Comparison of ENCODE assay signal across 26 mouse cellular contexts in the genomic region with DNA sequence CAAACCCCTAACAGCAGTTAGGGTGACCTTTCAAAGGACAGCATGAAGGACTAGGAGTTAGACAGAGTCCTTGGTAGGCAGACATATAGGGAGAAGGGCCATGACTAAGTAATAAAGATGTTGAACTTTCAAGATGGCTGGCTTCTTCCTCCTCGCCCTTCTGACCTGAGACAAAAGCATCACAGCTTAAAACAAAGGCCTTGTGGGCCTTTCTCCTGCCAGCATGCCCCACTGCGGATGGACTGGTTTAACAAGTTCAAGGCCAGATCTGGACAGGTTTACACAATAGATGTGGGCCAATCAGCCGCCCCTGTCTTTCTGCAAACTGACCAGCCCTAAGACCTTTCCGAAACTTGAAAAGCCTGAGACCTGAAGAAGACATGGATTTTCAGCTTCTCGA.
"Had no signal": no experiment of that assay in that cellular context is flagged by ENCODE, and none has a peak within 500 bp of the region (broad histone marks: within the 10 kb centered on the region; RNA-seq: fewer than 3 reads in every experiment).

No protein-coding gene starts in this region.

- H3K4me3 ChIP-seq: embryonic facial prominence, embryonic 10.5 days; embryonic facial prominence, embryonic 12.5 days; embryonic facial prominence, embryonic 13.5 days; embryonic facial prominence, embryonic 15.5 days; erythroblast, embryonic 14.5 days; forebrain, embryonic 10.5 days; forebrain, embryonic 12.5 days; forebrain, embryonic 13.5 days; forebrain, embryonic 15.5 days; gastrocnemius, adult 2 months; heart, adult 2 months had no signal

- DNase-seq: cerebellum, adult 8-10 months; cerebellum, adult 9-10 months; cerebellum, adult 9-11 months; cerebellum, postnatal 10 days; cerebellum, postnatal 14 days; cerebellum, postnatal 25 days; cerebellum, postnatal 36 days; embryo, embryonic 11 days; forebrain, postnatal 0 days; gastrocnemius, adult 2 months; gastrocnemius, postnatal 10 days; gastrocnemius, postnatal 14 days; gastrocnemius, postnatal 25 days; gastrocnemius, postnatal 36 days; heart, adult 18-20 months; heart, adult 2 months had no signal

- H3K27me3 ChIP-seq: embryonic facial prominence, embryonic 12.5 days; embryonic facial prominence, embryonic 13.5 days; embryonic facial prominence, embryonic 15.5 days; forebrain, embryonic 12.5 days; forebrain, embryonic 13.5 days; forebrain, embryonic 15.5 days had no signal

- ATAC-seq: forebrain, embryonic 13.5 days; forebrain, embryonic 15.5 days; forebrain, embryonic 16.5 days; forebrain, postnatal 0 days had no signal

- H3K36me3 ChIP-seq: embryonic facial prominence, embryonic 10.5 days; embryonic facial prominence, embryonic 12.5 days; embryonic facial prominence, embryonic 13.5 days; embryonic facial prominence, embryonic 15.5 days; forebrain, embryonic 10.5 days; forebrain, embryonic 12.5 days; forebrain, embryonic 15.5 days had no signal

- H3K9ac ChIP-seq: embryonic facial prominence, embryonic 12.5 days; embryonic facial prominence, embryonic 13.5 days; embryonic facial prominence, embryonic 15.5 days; forebrain, embryonic 12.5 days; forebrain, embryonic 13.5 days; forebrain, embryonic 15.5 days; forebrain, postnatal 0 days had no signal

- H3K27ac ChIP-seq: embryonic facial prominence, embryonic 10.5 days; embryonic facial prominence, embryonic 12.5 days; embryonic facial prominence, embryonic 13.5 days; embryonic facial prominence, embryonic 15.5 days; forebrain, embryonic 10.5 days; forebrain, embryonic 12.5 days; forebrain, embryonic 13.5 days; forebrain, embryonic 15.5 days; gastrocnemius, adult 2 months; heart, adult 2 months had no signal

- H3K4me2 ChIP-seq: embryonic facial prominence, embryonic 12.5 days; embryonic facial prominence, embryonic 13.5 days; embryonic facial prominence, embryonic 15.5 days; forebrain, embryonic 12.5 days; forebrain, embryonic 13.5 days; forebrain, embryonic 15.5 days had no signal

- H3K9me3 ChIP-seq: embryonic facial prominence, embryonic 10.5 days; embryonic facial prominence, embryonic 12.5 days; embryonic facial prominence, embryonic 13.5 days; embryonic facial prominence, embryonic 15.5 days; forebrain, embryonic 10.5 days; forebrain, embryonic 12.5 days; forebrain, embryonic 13.5 days; forebrain, embryonic 15.5 days had no signal
